Mouse (Mus musculus): ENCODE measurements at regions not wholly inside any gene's neighbourhood (a gene's known extent, or its start where the extent isn't known, plus 50 kb on each side); places are given as distances from the start of the nearest gene placed in this dataset.

GRCm38 (mm10) chr5:28568417-28568816 lies 101.4 kb upstream of the Shh start:
- Histone ChIP-seq H3K9me3 (replicated peaks; ENCODE audit: control insufficient read depth, low read length) (no peaks in the 10 kb centered on the region), H3K9ac (replicated peaks; ENCODE audit: low read depth, low read length) (no peak overlapping the region), H3K27ac (ENCODE audit: low read depth) (no peak overlapping the region), H3K4me3 (ENCODE audit: low read depth, low read length) (no peak overlapping the region), H3K36me3 (replicated peaks; ENCODE audit: control insufficient read depth, insufficient read depth, low read length) (no peaks in the 10 kb centered on the region), H3K27me3 (ENCODE audit: control insufficient read depth, insufficient read depth, low read length) (no peaks in the 10 kb centered on the region), H3K4me2 (ENCODE audit: low read depth, low read length) (no peak overlapping the region), H3K4me1 (ENCODE audit: control insufficient read depth, insufficient read depth) (no peaks in the 10 kb centered on the region)
- no peak for TF ChIP-seq EP300 (IDR thresholded peaks at IDR 0.05; ENCODE audit: low read depth)
- no peak for TF ChIP-seq CTCF (IDR thresholded peaks at IDR 0.05; ENCODE audit: low read depth)
- no peak for ATAC-seq (ENCODE audit: insufficient read depth, low read depth)
- no peak for DNase-seq (ENCODE audit: low spot score)

GRCm38 (mm10) chr5:28567341-28567905 lies 100.4 kb upstream of the Shh start:
- WGBS: 80% methylated on average over 5 of the region's 5 CpGs
- ATAC-seq (ENCODE audit: insufficient read depth, low read depth): no peak
- DNase-seq (ENCODE audit: low spot score): no peak

GRCm38 (mm10) chr5:28563401-28563800 lies 96.3 kb upstream of the Shh start:
- TF ChIP-seq CTCF (IDR thresholded peaks at IDR 0.05; ENCODE audit: low read depth): no peak
- no peak for TF ChIP-seq EP300 (IDR thresholded peaks at IDR 0.05; ENCODE audit: low read depth)
- 27% methylated on average over 3 of the region's 3 CpGs for WGBS
- Histone ChIP-seq H3K27me3 (ENCODE audit: control insufficient read depth, insufficient read depth, low read length) (no peaks in the 10 kb centered on the region), H3K9me3 (replicated peaks; ENCODE audit: control insufficient read depth, low read length) (no peaks in the 10 kb centered on the region), H3K27ac (ENCODE audit: low read depth) (no peak overlapping the region), H3K4me3 (ENCODE audit: low read depth, low read length) (no peak overlapping the region), H3K4me2 (ENCODE audit: low read depth, low read length) (no peak overlapping the region), H3K36me3 (replicated peaks; ENCODE audit: control insufficient read depth, insufficient read depth, low read length) (no peaks in the 10 kb centered on the region), H3K4me1 (ENCODE audit: control insufficient read depth, insufficient read depth) (no peaks in the 10 kb centered on the region), H3K9ac (replicated peaks; ENCODE audit: low read depth, low read length) (no peak overlapping the region)
- no peak for ATAC-seq (ENCODE audit: insufficient read depth, low read depth)
- no peak for DNase-seq (ENCODE audit: low spot score)

More at GRCm38 (mm10) chr5:28567341-28567905, 100.4 kb upstream of the Shh start:
- Histone ChIP-seq H3K9me3 (replicated peaks; ENCODE audit: control insufficient read depth, low read length) (no peaks in the 10 kb centered on the region), H3K36me3 (replicated peaks; ENCODE audit: control insufficient read depth, insufficient read depth, low read length) (no peaks in the 10 kb centered on the region), H3K4me2 (ENCODE audit: low read depth, low read length) (no peak overlapping the region), H3K4me3 (ENCODE audit: low read depth, low read length) (no peak overlapping the region), H3K4me1 (ENCODE audit: control insufficient read depth, insufficient read depth) (no peaks in the 10 kb centered on the region), H3K9ac (replicated peaks; ENCODE audit: low read depth, low read length) (no peak overlapping the region), H3K27me3 (ENCODE audit: control insufficient read depth, insufficient read depth, low read length) (no peaks in the 10 kb centered on the region), H3K27ac (ENCODE audit: low read depth) (no peak overlapping the region)
- TF ChIP-seq EP300 (IDR thresholded peaks at IDR 0.05; ENCODE audit: low read depth) (no peak), CTCF (IDR thresholded peaks at IDR 0.05; ENCODE audit: low read depth) (no peak)

GRCm38 (mm10) chr5:28562917-28563316 lies 95.9 kb upstream of the Shh start:
- H3K27ac ChIP-seq (ENCODE audit: low read depth): no peak overlapping the region
- H3K4me1 ChIP-seq (ENCODE audit: control insufficient read depth, insufficient read depth): no peaks in the 10 kb centered on the region
- H3K4me2 ChIP-seq (ENCODE audit: low read depth, low read length): no peak overlapping the region
- ATAC-seq (ENCODE audit: insufficient read depth, low read depth): no peak
- no peaks in the 10 kb centered on the region for H3K36me3 ChIP-seq (replicated peaks; ENCODE audit: control insufficient read depth, insufficient read depth, low read length)
- WGBS: 69% methylated on average over 1 of the region's 1 CpGs
- no peak overlapping the region for H3K9ac ChIP-seq (replicated peaks; ENCODE audit: low read depth, low read length)
- no peaks in the 10 kb centered on the region for H3K27me3 ChIP-seq (ENCODE audit: control insufficient read depth, insufficient read depth, low read length)
- H3K4me3 ChIP-seq (ENCODE audit: low read depth, low read length): no peak overlapping the region
- no peak for DNase-seq (ENCODE audit: low spot score)
- TF ChIP-seq CTCF (IDR thresholded peaks at IDR 0.05; ENCODE audit: low read depth) (no peak), EP300 (IDR thresholded peaks at IDR 0.05; ENCODE audit: low read depth) (no peak)
- H3K9me3 ChIP-seq (replicated peaks; ENCODE audit: control insufficient read depth, low read length): no peaks in the 10 kb centered on the region

- no peak overlapping the region for H3K9ac ChIP-seq (replicated peaks; ENCODE audit: low read depth, low read length)
- H3K36me3 ChIP-seq (replicated peaks; ENCODE audit: control insufficient read depth, insufficient read depth, low read length): no peaks in the 10 kb centered on the region
- WGBS: 78% methylated on average over 2 of the region's 2 CpGs
- no peaks in the 10 kb centered on the region for H3K9me3 ChIP-seq (replicated peaks; ENCODE audit: control insufficient read depth, low read length)
- ATAC-seq (ENCODE audit: insufficient read depth, low read depth): no peak
- TF ChIP-seq CTCF (IDR thresholded peaks at IDR 0.05; ENCODE audit: low read depth): no peak
- TF ChIP-seq EP300 (IDR thresholded peaks at IDR 0.05; ENCODE audit: low read depth): no peak
- H3K4me1 ChIP-seq (ENCODE audit: control insufficient read depth, insufficient read depth): no peaks in the 10 kb centered on the region
- no peak for DNase-seq (ENCODE audit: low spot score)
- H3K27ac ChIP-seq (ENCODE audit: low read depth): no peak overlapping the region
- H3K4me2 ChIP-seq (ENCODE audit: low read depth, low read length): no peak overlapping the region
- H3K27me3 ChIP-seq (ENCODE audit: control insufficient read depth, insufficient read depth, low read length): no peaks in the 10 kb centered on the region
- no peak overlapping the region for H3K4me3 ChIP-seq (ENCODE audit: low read depth, low read length)
Observed at GRCm38 (mm10) chr5:28553543-28553942, 86.5 kb upstream of the Shh start.

GRCm38 (mm10) chr5:28530202-28530855 lies 63.3 kb upstream of the Shh start:
- Histone ChIP-seq H3K9me3 (replicated peaks; ENCODE audit: control insufficient read depth, low read length) (no peaks in the 10 kb centered on the region), H3K27ac (ENCODE audit: low read depth) (no peak overlapping the region), H3K27me3 (ENCODE audit: control insufficient read depth, insufficient read depth, low read length) (no peaks in the 10 kb centered on the region), H3K4me2 (ENCODE audit: low read depth, low read length) (no peak overlapping the region), H3K36me3 (replicated peaks; ENCODE audit: control insufficient read depth, insufficient read depth, low read length) (no peaks in the 10 kb centered on the region), H3K4me3 (ENCODE audit: low read depth, low read length) (no peak overlapping the region), H3K4me1 (ENCODE audit: control insufficient read depth, insufficient read depth) (no peaks in the 10 kb centered on the region), H3K9ac (replicated peaks; ENCODE audit: low read depth, low read length) (no peak overlapping the region)
- no peak for DNase-seq (ENCODE audit: low spot score)
- TF ChIP-seq CTCF (IDR thresholded peaks at IDR 0.05; ENCODE audit: low read depth) (no peak), EP300 (IDR thresholded peaks at IDR 0.05; ENCODE audit: low read depth) (no peak)
- WGBS: 43% methylated on average over 6 of the region's 6 CpGs
- ATAC-seq (ENCODE audit: insufficient read depth, low read depth): no peak

All from heart, postnatal 0 days (tissue).